Mouse (Mus musculus): ENCODE data around the gene Gm10644.

Gm10644 gene

GRCm38 (mm10) chr8:83935435-83935834 lies 19.6 kb downstream of the Gm10644 start:
- DNase-seq (ENCODE audit: low spot score in 2 of 2) = no peak

DNA sequence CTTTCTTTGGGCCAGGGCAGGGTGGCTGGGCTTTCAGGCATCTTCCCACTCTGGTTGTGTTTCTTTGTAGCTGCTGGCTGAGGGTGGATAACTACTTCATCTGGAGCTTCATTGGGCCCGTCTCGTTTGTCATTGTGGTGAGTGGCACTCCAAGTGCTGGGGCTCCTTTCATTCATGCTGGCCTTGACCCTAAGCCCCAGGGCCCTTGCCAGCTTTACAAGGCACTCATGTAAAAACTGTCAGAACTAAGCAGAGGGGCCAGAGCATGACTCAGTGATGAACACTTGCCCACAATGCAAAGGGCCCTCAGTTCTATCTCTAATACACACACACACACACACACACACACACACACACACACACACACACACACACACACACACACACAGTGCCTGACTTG lies 20.0 kb downstream of the Gm10644 start:
- DNase-seq (ENCODE audit: low spot score in 2 of 2) = no peak

DNA sequence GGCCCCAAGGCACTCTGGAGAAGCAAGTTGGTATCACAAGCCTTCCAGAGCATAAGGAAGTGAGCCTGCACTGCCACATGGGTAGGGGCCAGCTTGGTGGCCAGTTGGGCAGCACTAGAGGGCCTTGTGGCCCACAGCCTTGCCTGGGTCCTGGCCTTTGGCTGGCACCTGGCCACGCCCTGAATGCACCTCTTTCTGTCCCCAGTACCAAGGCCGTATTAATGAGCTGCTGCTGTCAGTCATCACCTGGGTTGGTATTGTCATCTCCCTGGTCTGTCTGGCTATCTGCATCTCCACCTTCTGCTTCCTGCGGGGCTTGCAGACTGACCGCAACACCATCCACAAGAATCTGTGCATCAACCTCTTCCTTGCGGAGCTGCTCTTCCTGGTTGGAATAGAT lies 20.8 kb downstream of the Gm10644 start:
- DNase-seq (ENCODE audit: low spot score in 2 of 2) = peak in 1 of 2 experiments; percentile 56

GRCm38 (mm10) chr8:83926266-83926665 lies 28.7 kb downstream of the Gm10644 start:
- DNase-seq (ENCODE audit: low spot score in 2 of 2) = no peak

DNA sequence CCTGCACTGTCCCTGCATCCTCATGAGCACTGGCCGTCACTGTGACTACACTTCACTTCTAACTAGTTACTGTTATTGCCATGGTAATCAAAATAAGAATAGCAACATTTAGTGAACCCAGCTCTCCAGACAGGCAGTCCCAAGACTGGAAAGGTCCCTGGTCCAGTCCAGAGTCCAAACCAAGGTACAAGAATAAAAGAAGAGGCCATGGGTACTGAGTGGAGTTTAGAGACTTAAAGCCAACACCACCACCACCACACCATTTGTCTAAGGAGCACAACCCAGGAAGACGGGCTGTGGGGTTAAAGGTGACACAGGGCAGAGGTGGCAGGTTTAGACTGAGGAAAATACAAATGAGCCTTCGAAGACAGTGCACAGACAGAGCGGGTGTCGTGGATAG lies 30.4 kb downstream of the Gm10644 start:
- DNase-seq (ENCODE audit: low spot score in 2 of 2) = no peak

DNA sequence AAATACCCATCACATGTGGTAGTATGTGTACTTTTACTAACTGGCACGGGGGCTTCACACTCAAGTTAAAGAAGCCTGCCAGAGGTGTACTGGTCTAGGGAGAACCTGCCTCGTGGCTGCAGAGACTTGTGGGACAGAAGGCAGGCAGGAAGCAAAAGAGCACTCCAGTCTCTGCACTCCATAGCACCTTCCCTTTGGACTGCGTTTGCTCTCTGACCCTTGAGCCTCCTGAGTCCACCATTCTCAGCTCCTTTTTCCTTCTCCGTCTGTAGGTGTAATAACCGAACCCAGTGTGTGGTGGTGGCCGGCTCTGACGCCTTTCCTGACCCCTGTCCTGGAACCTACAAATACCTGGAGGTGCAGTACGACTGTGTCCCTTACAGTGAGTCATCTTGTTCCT lies 32.3 kb downstream of the Gm10644 start:
- DNase-seq (ENCODE audit: low spot score in 2 of 2) = no peak

DNA sequence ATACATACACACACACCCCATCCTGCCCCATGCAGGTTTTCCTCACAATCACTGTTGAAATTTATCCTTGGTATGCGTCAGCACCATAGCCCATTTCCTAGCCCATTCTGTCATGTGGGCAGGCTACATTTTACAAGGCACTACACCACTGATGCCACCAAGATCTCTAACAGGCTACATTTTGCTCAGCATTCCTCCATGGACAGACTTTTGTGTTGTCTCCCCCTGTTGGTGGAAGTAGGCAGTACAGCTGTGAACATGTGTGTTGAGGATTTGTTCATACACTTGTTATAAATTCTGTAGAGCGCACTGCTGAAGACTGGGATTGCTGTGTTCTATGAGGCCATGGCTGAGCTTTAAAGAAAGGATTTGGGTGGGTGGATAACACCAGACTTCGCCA lies 33.4 kb downstream of the Gm10644 start:
- peak; percentile 62 to 85 for DNase-seq (ENCODE audit: low spot score in 2 of 2)

- DNase-seq (ENCODE audit: low spot score in 2 of 2) = peak in 1 of 2 experiments; percentile 40
Measured at GRCm38 (mm10) chr8:83917566-83917965, 37.4 kb downstream of the Gm10644 start.

DNA sequence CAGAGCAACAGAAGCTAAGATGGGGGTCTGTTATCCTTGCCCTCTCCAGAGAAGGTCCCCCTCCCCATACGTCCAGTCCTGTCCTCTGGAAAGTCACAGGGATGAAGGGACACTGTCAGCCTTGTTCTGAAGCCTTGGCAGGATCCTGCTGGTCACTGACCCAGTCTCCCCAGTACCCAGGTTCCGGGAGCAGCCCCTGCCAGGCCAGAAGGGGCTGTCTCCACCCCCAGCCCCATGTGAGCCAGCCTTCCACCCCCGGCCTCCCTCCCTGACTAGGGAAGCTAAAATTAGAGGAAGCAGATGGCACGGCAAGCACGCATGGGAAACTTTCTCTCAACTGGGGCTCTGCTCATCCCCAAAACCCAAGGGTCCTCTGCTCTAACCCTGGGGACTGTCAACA lies 39.0 kb downstream of the Gm10644 start:
- no peak for DNase-seq (ENCODE audit: low spot score in 2 of 2)

- DNase-seq (ENCODE audit: low spot score in 2 of 2) = no peak
Measured at GRCm38 (mm10) chr8:83914860-83915259, 40.1 kb downstream of the Gm10644 start.

GRCm38 (mm10) chr8:83914232-83914631 lies 40.8 kb downstream of the Gm10644 start:
- DNase-seq (ENCODE audit: low spot score in 2 of 2) = no peak

- no peak for DNase-seq (ENCODE audit: low spot score in 2 of 2)
Measured at GRCm38 (mm10) chr8:83911809-83912731, 42.9 kb downstream of the Gm10644 start.

GRCm38 (mm10) chr8:83909311-83909710 lies 45.7 kb downstream of the Gm10644 start:
- DNase-seq (ENCODE audit: low spot score in 2 of 2) = no peak

DNA sequence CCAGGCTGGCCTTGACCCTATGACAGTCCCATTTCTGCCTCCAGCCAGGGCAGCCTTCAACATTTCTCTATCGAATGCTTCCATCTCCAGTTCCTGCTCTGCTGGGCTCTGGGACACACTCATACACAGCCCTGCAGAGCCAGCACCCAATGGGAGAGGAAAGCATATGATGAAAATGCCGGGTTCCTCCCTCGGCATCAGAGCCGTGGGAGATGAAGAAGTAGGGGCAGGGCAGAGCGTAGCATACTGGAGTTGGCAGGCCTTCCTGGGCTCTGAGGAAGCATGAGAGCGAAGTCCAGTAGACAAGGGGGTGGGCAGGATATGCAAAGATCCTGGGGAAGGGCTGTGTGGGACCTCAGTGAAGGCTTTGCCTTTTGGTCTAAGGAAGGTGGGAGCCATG lies 46.4 kb downstream of the Gm10644 start:
- no peak for DNase-seq (ENCODE audit: low spot score in 2 of 2)

DNA sequence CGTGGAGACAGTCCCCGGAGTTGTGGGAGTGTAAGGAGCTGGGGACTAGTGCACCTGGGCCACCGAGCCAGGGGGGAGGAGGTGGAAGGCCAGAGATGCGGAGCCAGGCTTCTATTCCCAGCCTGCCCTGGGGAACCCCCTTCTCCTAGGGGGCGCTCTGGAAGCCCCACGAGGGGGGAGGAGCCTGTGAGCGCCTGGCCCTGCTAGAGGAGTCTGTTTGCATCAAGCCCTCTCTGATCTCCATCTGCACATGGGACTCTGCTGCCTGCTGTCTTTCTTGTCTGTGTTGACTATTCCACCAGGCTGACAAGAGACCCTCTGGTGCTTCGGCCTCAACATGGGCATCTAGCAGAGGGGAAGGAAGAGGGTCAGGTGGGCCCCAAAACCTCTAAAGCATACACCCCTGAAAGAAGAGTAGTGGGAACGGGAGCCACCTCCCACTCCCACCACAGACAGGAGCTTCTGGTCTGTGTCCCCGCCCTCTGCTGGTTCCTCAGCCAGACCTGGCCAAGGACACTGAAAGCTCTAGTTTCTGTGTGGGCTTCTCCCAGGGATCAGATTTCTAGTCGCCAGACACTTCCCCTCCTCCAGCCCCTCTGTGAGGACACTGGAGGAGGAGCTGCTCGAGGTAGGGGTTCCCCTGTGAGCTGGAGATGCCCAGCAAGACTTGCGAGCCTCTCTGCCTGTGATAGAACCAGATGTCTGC lies 51.9 kb downstream of the Gm10644 start:
- DNase-seq (ENCODE audit: low spot score in 2 of 2) = peak in 1 of 2 experiments; percentile 66

GRCm38 (mm10) chr8:83901566-83902485 lies 53.2 kb downstream of the Gm10644 start:
- no peak for DNase-seq (ENCODE audit: low spot score in 2 of 2)

DNA sequence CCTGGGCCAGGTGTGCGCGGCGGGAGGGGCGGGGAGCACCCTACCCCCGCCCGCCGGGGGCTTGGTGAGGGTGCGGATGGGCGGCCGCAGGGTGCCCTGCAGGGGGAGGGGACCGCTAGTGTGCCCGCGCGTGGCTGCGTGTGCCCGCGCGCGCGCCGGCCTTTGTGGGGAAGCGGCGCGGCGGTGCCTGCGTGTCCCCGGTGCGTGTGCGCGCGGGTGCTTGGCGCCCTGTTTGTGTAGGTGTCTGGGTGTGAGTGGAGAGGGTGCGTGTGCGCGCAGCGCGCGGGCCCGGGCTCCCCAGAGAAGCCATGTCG lies 54.1 kb downstream of the Gm10644 start:
- DNase-seq (ENCODE audit: low spot score in 2 of 2) = no peak

DNA sequence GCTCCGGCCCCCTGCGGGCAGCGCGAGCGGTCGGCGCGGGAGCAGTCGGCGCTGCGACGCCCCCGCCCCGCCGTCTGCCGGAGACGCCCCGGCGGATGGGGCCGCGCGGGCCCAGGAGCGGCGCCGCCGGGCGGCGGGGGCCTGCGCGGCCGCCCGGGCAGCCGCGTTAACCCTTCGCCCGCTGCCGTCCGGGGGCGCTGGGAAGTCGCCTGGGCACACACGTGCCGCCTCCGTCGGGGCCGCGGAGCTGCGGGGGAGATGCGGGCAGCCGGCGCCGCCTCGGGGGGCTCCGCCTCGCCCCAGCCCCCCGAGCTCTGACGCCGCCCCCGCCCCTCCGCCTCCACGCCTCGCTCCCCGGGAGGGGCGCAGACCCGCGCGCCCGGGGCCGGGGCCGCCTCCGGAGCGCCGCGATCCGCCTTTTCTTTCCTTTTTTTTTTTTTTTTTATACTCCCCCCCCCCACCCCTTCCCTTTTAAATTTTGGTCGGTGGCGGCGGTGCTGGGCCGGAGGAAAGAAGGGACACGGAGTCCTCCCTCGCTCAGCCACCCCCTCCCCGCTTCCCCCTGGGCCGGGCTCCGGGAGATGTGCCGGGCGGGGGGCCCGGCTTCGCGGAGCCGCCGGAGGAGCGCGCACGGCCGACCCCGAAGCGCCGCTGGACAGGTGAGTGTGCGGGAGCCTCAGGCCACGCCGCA lies 54.6 kb downstream of the Gm10644 start:
- DNase-seq (ENCODE audit: low spot score in 2 of 2) = peak in 1 of 2 experiments; percentile 37

DNA sequence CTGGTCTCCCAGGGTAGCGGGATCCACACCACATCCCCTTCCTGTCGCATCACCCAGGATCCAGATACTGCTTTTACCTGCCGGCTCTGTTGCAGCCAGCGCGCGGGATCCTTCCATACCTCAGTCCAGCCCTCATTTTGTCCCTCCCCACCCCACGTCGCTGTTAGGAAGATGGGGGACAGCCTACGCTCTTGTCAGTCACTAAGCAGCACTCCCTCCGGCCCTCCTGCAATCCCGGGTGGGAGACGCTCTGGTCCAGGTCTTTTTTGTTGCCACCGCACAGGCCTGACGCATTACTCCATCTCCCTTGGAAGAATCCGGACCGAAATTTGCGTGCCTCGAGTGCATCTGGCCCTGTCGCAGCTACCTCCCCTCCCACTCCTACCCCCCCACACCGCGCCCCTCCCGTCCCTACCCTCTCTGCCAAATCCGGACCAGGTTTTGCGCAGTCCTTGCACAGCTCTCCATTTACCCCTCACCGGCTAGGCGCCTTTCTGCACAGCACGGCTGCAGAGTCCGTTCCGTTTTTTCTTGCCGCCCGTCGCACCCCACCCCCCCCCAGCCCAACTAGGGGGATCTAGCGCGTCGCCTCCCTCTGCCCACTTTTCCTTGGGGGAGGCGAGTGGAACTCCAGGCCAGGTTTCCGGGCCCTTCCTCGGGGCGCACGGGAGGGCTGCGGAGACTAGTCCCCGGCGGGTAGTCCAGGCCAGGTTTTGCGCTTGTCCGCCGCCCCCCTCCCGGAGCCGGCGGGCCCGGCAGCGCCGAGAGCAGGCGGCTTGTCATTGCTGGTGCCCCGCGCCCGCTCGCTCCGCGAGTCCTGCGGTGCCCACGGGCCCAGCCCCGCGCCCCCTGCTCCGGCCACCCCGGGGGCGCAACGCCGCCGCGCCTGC lies 55.4 kb downstream of the Gm10644 start, which contains the start of gene Adgrl1:
TSS of gene Adgrl1 (plus strand) at position 743 of the 890 bp plus-strand sequence.
- DNase-seq (ENCODE audit: low spot score in 2 of 2) = peak; percentile 92 to 93

- peak in 1 of 2 experiments; percentile 77 for DNase-seq (ENCODE audit: low spot score in 2 of 2)
Measured at GRCm38 (mm10) chr8:83898985-83899362, 56.0 kb downstream of the Gm10644 start.
